Mouse (Mus musculus) bone marrow macrophage, adult 2 months (primary cell): Measurements from ENCODE around the gene Mfsd4b3.

ENCODE experiments used
- CTCF ChIP-seq: IDR thresholded peaks from 2 replicates; pipeline ENCODE4 v1.5.1; 2012; ENCODE audit warnings: low read depth, mild to moderate bottlenecking, low read length, moderate library complexity
- POLR2A ChIP-seq: IDR thresholded peaks from 2 replicates; pipeline ENCODE4 v1.6.1; 2012; ENCODE audit warnings: mild to moderate bottlenecking, low read depth, low read length, borderline replicate concordance

DNA sequence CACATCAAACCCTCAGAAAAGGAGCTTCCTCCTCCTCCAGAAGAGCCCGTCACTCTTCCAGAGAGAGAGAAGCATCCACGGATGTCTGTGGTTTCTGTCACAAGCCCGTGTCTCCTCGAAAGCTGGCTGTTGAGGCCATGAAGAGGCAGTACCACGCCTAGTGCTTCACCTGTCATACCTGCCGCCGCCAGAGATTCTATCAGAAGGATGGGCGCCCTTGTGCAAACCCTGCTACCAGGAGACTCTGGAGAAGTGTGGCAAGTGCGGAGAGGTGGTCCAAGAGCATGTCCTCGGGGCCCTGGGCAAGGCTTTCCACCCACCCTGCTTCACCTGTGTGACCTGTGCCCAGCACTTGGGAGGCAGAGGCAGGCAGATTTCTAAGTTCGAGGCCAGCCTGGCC lies 49.6 kb upstream of the Mfsd4b3 start:
- TF ChIP-seq CTCF (no peak), POLR2A (no peak)
